Mouse (Mus musculus) retina, postnatal 7 days (tissue): ENCODE measurements around the gene Arhgap23.

ENCODE experiments used
- DNase-seq: peaks from one replicate; pipeline ENCODE4 v3.0.0-alpha.2; 2012; ENCODE audit warnings: low read depth, low spot score

Gene Arhgap23

DNA sequence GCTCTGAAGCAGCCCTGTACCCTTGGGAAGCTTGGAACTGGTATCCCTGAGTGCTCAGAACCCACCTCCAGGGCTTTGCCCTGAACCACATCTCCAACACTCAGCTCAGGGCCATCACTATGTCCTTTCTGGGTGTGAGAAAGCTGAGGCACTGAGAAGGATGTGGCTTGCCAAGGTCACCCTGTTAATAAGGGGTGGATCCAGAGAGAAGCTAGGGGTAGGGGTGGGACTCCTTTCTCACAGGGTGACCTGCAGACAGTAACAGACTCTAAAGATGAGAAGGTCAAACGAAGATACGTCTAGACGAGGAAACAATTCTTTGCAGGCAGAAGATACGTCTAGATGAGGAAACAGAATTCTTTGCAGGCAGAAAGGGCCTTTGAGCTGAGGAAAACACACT, 87.5 kb downstream of the Arhgap23 start:
- no peak for DNase-seq

DNA sequence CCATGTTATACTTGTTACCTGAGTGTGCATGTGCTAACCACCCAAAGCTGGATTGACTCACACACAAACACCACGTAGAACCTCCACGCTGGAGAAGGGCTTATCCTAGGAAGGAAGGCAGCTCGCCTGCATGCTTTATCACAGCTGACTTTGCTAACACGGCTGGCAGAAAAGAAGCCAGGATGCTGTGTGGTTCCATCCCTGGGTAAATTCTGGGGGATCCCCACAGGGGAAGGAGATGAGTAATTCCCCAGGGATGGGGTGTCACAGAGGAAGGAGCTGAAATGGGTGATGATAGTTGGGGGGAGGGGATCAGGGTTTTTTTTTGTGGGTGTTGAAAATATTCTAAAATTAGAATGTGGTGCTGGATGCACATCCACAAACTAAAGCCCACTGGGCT, 90.5 kb downstream of the Arhgap23 start:
- no peak for DNase-seq

DNA sequence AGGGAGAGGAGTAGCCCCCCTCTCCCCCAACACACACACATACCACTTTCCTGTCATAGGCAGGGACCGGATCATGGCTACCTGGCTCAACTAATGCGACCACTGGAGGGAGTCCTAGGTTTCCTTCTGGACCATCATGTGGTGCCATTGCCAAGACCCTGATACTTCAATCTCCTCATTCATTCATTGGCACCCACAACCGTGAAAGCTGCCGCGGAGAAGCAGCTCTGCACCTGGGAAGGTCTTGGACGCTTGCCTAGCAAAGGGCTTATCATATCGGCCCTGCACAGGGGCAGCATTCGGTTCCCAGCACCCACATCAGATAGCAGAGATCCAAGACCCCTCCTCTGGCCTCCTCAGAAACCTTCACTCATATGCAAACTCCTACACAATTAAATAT, 91.0 kb downstream of the Arhgap23 start:
- no peak for DNase-seq

DNA sequence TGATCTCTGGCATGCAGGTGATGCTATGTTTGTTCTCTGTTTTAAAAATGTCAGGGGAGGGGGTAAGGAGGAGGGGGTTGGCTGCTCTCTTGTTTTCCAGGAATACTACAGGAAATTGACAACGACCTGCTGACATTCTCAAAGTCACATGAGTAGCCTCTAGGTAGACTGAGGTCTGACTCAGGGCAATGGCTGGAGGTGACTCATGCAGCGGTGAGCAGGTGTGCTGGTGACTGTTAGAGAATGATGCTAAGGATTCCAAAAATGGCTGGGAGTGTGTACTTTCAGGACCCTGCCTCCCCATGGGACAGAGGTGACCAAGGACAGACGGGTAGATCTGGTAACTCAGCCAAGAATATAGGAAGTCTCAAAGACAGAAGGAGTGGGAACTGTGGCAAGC, 92.9 kb downstream of the Arhgap23 start:
- no peak for DNase-seq

DNA sequence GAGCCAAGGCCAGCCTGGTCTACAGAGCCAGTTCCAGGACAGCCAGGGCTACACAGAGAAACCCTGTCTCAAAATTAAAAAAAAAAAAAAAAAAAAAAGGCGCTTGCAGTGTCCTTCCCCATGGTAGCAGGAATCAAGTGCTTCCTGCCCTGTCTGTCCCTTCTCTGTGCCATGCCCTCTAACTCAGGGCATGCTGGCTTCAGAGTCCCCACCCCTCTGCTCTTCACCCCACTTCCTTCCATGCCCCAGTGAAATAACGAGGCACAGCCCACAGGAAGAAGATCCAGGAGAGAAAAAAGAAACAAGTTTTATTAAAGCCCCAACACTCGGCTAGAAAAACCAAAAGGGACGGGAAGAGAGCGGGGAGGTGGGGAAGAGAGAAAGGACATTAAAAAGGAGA, 93.7 kb downstream of the Arhgap23 start:
- DNase-seq = no peak

DNA sequence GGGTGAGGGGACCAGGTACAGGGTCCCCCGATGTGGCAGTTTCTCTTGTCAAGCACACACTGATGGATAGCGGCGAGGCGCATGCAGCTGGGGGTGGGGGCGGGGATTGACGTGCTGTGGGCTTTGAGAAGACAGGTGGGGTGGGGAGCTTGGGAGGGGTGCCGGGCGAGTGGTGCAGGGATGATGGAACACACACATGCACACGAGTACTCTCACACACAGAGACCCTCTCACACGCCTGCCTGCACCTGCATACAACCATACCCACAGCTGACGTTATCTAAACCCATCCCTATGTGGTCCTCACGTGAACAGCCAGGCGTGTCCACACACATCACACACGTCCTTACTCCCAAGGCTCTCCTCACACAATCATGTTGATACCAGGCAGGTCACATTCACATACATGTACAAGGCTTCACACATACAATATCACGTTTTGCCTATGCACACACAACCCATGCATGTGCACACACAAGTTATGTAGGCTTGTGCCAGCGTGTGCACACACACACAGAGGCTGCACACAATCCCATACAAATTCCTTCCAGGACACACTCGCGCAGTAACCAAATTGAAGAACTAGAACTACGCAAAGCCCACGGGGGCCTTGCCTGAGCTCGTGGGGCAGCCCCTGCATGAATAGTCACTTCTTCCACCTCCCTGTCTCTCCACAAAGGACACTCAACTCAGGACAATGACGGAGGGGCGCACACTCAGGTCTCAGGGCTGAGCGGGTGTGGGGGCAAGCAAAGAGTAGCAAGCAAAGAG, 94.6 kb downstream of the Arhgap23 start:
- no peak for DNase-seq

DNA sequence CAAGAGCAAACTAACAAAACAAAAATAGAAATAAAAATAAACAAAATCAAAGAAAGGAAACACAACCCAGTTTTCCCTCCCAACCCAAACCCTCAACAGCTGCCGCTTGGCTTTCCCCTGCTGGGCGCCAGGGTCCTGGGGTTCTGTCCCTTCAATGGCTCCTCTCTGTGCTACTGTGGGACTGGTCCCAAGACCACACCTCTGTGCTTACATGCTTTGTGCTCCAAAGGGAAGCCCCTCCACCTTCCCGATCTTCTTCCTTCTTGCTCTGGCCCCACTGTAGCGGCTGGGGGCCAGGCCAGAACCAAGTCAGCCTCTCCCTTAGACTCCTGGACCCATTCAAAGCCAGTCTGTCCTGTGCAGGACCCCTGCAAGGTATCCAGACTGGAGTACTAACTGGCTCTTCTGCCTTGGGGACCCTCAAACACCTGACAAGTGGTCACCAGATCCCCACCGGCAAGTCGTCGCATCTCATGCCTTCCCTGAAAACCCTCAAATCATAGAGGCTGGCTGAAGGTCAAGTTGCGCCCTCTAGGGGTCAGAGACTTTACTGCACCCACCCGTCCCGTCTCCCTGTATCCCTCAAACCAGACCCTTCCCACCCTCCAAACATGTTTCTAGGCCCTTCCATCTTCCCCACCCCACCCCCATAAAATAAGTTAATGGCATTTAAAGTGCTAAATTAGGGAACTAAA, 95.8 kb downstream of the Arhgap23 start:
- DNase-seq = no peak

DNA sequence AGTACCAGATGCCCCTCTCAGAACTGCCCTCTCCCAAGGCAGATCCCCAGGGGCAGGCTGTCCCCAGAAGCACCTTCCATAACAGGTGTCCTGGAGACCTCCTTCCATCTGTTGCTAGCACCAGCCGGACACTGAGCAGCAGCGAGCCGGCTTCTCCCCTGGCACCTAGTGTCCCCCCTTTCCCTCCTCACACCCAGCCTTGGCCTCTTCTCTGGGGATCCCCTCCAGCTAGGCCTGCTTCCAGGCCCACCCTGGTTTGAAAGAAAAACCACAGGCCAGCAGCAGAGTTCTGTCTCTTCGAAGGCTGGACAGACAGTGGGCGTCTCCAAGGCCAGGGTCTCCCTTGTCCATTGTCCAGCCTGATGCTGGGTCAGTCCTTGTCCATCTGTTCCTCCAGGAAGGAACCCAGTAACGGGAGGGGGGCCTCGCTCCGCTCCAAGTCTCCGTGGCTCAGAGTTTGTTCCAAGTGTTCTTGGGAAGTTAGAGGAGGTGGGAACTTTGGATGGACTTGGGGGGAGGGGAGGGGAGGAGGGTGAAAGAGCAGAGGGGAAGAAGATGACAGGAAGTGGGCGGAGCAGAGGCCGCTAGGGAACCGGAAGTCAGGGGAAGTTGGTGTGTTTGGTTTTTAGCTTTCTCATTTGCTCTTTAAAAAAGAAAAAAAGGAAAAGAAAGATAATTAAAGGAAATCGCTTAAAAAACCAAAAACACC, 96.5 kb downstream of the Arhgap23 start:
- no peak for DNase-seq

DNA sequence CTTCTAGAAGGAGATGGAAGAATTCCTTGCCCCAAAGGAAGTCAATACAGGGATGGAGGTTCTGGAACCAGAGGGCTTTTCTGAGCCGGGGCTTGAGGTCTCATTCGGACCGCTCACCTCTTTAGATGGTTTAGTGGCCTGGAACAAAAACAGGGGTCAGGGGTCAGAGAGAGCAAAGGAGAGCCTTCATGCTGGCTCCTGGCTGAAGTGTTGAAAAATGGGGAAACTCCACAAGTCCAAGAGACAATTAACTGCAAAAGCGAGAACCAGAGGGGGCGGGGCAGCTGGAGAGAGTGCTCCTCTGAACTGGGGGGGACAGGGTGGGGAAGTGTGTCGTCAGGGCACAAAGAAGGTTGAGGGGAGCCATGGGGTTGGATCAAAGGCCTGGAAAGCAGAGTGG, 97.2 kb downstream of the Arhgap23 start:
- no peak for DNase-seq

DNA sequence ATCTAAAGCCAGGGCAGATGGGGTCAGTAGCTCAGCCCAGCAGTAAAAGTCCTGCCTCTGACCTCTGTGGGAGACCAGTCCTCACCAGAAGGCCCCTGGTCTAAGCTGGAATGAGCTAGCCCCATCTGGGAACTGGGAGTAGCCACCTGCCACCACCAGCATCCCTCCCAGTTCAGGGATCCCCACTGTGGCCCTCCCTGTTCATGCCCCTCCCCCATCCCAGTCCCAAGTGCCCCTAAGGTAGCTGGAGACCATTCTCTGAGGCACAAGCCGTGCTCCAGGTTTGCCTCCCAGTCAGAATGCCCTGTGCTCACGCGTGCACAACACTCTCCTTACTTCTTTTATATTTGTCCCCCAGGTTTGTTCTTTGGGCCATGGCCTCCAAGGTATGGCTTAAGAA, 97.7 kb downstream of the Arhgap23 start:
- DNase-seq = no peak

DNA sequence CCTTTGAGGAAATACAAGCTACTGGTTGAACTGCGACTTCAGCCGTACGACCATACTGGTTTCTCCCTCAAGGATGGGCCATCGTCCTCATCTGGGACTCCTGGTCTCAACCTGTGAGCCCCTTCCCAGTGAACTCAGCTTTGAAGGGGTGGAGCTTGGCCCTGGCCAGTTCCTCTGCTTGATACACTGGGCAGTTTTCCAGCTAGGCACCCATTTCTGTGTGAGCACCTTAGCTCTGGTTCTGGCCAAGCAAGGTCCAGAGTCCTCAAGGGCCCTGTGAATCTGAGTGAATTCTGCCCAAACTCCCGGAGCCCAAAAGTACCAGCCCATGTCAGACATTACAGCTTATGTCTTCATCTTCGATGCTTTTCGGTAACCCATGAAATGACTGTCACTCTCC, 105.2 kb downstream of the Arhgap23 start:
- no peak for DNase-seq

DNA sequence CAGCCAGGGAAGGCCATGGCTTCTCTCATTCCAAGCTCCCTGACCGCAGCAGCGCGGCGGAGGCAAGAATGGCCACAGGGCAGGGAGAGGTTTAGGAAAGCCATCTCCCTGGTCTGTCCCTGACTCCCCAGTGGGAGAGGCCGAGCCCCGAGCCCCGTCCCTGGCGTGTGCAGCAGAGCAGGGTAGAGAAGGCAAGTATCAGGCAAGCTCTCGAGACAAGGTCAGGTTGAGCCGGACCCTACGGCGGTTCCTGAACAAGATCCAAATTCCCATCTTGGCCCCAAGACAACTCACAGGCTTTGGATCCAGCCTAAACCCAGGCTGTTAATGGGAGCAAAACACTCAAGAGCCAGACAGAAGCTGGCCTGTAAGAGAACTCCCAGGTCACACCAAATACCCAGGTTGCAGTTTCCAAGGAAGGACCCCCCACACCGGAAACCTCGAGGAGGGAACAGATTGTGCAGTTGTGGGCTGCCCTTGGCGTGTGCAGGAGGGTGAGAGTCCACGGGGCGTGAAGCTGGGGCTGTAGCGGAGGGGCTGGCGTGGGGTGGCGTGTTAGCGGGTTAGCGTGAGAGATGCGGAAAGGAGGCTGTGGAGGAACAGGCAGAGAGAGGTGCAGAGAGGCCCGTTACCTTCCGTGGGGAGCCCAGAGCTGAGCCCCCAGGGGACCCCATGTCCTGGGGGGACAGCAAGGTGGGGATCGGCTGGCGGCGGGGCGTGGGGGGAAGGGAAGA, 106.6 kb downstream of the Arhgap23 start:
- no peak for DNase-seq

DNA sequence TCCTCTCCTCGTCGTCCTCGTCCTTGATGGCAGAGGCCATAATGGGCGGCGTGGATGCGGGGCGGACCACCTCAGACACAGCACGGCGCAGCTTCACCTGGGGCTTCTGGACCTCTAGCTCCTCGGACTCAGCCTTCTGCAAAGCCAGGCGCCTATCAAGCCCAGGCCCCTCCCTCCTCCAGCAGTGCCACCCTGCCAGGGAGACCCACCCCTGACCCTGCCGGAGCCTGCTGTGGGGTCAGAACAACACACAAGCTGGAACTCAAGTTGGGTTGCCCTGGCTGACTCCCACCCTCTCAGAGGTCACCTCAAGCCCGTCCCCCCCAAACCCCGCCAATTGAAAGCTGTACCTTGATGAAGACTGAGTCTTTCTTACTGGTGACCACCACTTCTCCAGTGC, 107.8 kb downstream of the Arhgap23 start:
- DNase-seq = no peak

DNA sequence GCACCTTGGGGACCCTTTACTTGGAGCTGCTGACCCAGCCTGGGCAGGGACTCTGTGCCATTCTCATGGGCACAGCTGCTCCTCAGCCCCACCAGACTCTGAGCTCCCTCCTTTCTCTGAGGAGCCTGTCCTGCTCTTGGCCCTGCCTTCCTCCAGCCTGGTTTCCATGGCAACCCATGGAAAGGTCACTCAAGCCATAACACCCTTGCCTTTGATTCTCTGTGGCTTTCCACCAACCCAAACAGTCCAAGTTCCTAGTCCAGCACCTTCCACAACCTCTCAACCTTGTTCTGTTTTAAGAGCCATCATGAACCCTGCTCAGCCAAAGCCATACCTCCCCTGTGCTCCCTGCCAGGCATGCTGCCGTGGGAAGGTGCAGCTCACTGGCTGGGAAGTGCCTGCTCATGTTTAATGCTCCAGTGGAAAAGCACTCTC, 108.5 kb downstream of the Arhgap23 start:
- no peak for DNase-seq

DNA sequence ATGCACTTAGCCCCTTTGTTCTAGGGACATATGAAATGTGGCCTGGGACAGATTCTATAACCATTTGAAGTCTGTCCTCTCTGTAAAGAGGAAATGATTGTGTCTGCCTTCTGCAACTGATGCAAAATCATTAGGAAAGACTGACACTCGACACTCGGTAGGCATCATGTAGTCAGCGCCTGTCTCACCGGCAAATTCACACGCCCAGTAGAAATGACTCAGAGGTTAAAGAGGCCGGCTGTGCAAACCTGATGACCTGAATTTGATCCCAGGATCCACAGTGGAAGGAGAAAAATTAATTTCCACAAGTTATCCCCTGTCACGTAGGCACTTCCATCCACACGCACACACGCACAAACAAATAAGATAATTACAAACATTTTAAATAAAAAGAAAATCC, 109.0 kb downstream of the Arhgap23 start:
- no peak for DNase-seq

DNA sequence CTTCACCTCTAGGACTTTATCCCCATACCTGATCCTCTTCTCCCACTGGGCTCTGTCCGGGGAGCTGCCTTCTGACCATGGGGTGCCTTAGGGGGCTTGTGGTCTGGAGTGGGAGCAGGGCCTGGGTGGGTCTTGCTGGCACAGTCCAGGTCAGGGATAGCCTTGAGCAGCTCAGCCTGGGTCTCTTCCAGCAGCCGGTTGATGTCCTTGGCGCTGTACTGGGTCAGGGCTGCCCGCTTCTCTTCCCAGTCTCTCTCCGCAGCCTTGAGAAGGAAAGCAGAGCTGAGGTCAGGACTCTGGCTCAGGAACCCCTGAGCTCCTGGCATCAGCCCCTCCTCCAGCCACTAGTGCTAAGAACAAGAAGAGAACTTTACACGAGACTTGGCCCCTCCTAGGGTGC, 110.0 kb downstream of the Arhgap23 start:
- no peak for DNase-seq

DNA sequence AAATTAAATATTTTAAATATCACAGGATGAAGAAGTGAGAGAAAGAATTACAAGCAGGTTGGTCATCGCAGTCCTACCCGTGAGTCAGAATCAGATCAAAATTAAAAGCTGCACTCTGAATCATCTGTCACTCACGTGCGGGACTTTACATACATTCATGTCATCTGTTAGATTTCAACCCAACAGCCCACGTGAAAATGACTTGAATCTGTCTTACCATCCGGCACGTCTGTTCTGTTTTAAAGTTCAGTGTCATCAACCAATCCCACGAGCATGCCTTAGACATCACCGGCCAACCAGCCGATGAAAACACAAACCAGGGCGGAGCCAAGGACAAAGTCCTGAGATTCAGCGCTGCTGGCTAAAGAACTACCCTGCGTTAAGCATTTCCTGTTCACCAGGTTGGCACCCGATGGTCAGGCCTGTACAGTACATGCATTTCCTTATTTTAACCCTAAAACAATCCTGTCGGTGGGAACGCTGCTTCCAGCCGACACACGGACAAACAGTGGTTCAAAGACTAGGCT, 113.0 kb downstream of the Arhgap23 start:
- no peak for DNase-seq

DNA sequence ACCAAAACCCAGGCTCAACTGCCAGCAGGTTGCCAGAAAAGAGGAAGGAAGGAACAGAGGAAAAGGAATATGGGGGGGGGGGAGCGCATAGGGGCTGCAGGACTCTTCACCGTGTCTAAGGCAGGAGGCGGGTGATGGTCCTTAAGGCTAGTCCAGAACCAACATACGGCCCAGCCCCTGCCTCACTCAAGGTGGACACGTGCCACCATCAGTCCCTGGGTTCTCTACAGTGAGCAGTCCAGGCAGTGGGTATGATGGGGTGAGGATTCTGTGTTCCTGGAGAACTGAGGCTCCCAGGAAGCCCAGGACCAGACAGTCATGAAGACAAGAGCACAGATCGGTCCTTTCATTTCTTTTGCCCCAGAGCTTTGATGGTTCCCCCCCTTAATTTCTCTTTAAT, 114.7 kb downstream of the Arhgap23 start:
- no peak for DNase-seq

DNA sequence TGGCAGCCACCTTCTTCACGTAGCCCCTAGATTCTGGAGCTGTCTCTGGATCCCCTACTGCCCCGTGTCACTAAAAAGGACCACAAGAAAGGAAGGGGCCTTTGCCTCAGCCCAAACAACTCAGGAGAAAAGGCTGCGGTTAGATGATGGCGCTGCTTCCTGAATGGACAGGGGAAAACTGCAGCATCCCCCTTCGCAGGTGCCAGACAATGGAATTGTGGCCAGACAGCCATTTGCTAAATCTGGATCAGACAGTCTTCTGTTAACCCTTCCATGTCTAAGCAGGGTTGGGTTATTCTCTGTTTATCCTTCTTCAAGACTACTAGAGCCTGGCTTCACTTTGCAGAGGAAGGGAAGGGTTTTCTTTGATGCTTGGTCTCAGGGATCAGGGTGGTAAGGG, 115.6 kb downstream of the Arhgap23 start:
- no peak for DNase-seq

DNA sequence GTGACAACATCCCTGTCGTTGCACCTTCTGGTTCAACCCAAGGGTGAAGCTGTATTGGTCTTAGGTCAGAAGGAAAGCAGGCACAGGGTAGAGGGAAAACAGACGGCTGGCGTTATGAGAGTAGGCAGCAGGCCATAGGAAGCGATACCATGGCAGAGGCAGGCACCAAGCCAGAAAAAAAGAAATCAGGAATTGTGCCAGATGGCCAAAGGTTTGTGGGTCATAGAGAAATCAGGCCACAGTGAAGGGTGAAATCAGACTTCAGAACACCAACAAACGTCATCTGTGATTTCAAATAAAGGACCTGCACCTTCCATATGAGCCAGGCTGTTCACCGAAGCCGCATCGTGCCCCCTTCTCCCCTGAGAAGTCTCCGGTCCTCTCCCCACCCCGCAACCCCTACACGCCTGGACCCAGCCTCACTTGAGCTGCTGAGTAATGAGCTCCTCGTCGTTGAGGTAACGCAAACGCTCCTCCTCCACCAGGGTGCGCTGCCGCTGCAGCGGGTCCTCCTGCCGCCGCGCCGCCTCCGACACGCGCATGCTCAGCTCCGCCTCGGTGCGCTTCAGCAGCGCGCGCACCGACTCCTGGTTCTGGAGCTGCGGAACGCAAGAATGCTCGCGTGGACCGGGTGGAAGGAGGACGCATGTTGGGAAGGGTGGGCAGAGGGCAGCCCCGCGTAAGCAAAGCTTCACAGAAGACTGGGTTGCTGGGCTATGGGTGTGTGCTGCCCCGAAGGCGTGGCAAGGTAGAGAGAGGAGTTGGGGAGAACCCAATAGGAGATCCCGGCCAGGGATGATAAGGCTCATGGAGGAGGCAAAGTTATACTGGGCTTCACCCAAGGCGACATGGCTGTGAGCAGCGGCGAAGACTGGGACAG, 116.3 kb downstream of the Arhgap23 start:
- peak; percentile 90 for DNase-seq

DNA sequence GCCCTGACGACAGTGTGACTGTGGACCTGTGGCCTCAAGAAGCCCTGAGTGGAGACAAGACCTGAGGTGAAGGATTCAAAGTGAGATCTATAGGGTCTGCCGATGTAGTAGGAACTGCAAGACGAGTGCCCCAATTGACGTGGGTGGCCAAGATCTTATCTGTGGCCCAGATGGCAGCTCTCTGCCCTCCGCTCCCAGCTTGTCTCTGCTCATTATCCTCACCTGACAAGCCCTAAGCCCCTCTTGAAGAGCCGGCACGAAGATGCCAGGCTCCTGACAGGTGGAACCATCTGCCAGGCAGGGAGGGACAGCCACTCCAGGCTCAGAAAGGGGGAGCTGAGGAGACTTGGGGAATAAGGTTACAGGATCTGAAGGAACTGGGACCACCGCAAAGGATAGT, 117.0 kb downstream of the Arhgap23 start:
- DNase-seq = peak; percentile 62
